Mouse (Mus musculus): ENCODE data around the gene Ccdc88b.

DNA sequence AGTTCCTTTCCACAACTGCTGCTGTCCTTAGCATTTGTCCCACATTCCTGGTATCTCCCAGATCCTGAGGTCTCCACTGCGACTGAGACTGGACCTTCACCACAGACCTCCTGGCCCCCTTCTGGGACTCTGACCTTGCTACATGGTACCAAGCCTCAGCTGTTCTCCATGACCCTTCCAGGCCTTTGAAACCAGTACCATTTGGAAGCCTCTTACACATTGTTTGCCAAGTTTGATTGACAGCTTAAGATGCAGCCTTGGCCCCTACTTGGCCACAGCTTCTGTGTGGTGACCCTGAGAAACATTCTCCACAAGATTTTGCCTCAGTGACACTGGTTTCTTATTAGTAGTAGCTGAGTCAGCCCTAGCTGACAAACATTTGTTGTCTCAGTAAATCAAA, 15.7 kb downstream of the Ccdc88b start:
- TF ChIP-seq CTCF (IDR thresholded peaks at IDR 0.05; ENCODE audit: low read depth) (no peak), EP300 (IDR thresholded peaks at IDR 0.05; ENCODE audit: low read depth) (no peak)
